Mouse (Mus musculus): ENCODE measurements around the gene Kcns3. TPM values are rescaled to one million over a fixed set of nuclear protein-coding genes. Genes with fewer than 3 reads are reported as not detected.

Gene Kcns3
- 0.35 and 1.2 TPM in 2 replicates for polyA plus RNA-seq (2015; fragmentation: Nextera tagmentation; extraction: Ambion mirVana)

DNA sequence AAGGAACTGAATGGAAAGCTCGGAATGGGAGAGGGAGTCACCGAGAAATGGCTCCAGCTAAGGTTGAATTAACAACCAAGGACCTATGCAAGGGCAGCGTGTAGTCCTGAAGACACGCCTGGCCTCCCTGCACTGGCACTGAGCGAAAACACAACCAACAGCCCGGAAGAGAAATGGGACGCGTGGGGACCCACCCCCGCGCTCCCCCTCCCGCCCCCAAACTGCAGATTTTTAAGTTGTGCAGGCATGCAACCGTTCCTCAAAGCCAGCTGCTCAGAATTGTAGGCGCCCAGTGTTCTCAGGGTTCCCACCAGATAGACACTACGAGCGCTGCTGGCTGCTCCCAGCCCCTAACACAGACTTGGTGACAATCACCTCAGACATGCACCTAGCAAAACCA, at the start of gene Kcns3:
Kcns3 (minus strand) TSS at position 42 of the 400 bp plus-strand sequence.

Other genes starting within 250 kb of the Kcns3 start
- gene Msgn1, start 57.9 kb upstream of the Kcns3 start, polyA plus RNA-seq (2015; fragmentation: Nextera tagmentation; extraction: Ambion mirVana) = 0.35 and 0.61 TPM in 2 replicates
- 1.5 and 1.9 TPM in 2 replicates for gene Gen1, start 114.7 kb upstream of the Kcns3 start, polyA plus RNA-seq (2015; fragmentation: Nextera tagmentation; extraction: Ambion mirVana)
- gene Smc6, start 114.8 kb upstream of the Kcns3 start, polyA plus RNA-seq (2015; fragmentation: Nextera tagmentation; extraction: Ambion mirVana) = 141 and 144 TPM in 2 replicates